In genomic region chr4:65814176-65814535, GRCm38 (mm10) we compare ENCODE assay signal across 13 mouse cellular contexts.
A peak's percentile ranks its signal among the peaks of the same experiment; 100 is the strongest.
DNase-seq lines count a peak whose midpoint lies in the region; TF ChIP-seq lines count a peak whose summit lies in the region.
"Had no signal": no experiment of that assay in that cellular context is flagged by ENCODE, and none has a peak within 500 bp of the region (broad histone marks: within the 10 kb centered on the region; RNA-seq: fewer than 3 reads in every experiment).

No protein-coding gene starts in this region.

- peaks cover 9% of the 10 kb centered on the region; the same call in 1 of the 2 replicates for H3K4me1 ChIP-seq in cerebellum, adult 2 months (ENCODE audit: control insufficient read depth, insufficient read depth, low read length)
- H3K4me1 ChIP-seq: embryonic facial prominence, embryonic 10.5 days; hindbrain, embryonic 10.5 days had no signal

- no peak overlapping the region for H3K27ac ChIP-seq in cerebellum, adult 2 months (ENCODE audit: insufficient read depth, low read length)
- no peak overlapping the region for H3K27ac ChIP-seq in layer of hippocampus, adult 2 months
- H3K27ac ChIP-seq: embryonic facial prominence, embryonic 10.5 days; hindbrain, embryonic 10.5 days had no signal

- no peak for TF ChIP-seq POLR2A in cerebellum, adult 2 months (IDR thresholded peaks at IDR 0.05; ENCODE audit: borderline replicate concordance, insufficient read depth, low read length)

- intact Hi-C loops in gastrocnemius, postnatal 36 days (cut with DNase I), result no loop called here
- intact Hi-C loops in heart, postnatal 10 days (cut with DNase I), result no loop called here

- H3K27me3 ChIP-seq in cerebellum, adult 2 months (ENCODE audit: control insufficient read depth, insufficient read depth, low read length), result no peaks in the 10 kb centered on the region

- no peak for TF ChIP-seq CTCF in cerebellum, adult 2 months (IDR thresholded peaks at IDR 0.05; ENCODE audit: borderline replicate concordance, insufficient read depth, low read depth, low read length)
- TF ChIP-seq CTCF in layer of hippocampus, adult 2 months (conservative IDR thresholded peaks at IDR 0.05), result no peak

- 85% methylated on average over 2 of the region's 2 CpGs for WGBS in cerebellum, adult 2 months

- H3K4me3 ChIP-seq in cerebellum, adult 2 months (replicated peaks; ENCODE audit: insufficient read depth, low read depth, low read length), result no peak overlapping the region
- no peak overlapping the region for H3K4me3 ChIP-seq in layer of hippocampus, adult 2 months
- H3K4me3 ChIP-seq: embryonic facial prominence, embryonic 10.5 days; hindbrain, embryonic 10.5 days; myocyte had no signal

- DNase-seq in gastrocnemius, adult 18-20 months (ENCODE audit: low spot score), result peak; percentile 59
- DNase-seq in gastrocnemius, postnatal 36 days, result no peak
- DNase-seq in cerebellum, adult 2 months, result peak; percentile 56 to 80
- DNase-seq in gastrocnemius, postnatal 25 days, result peak; percentile 24
- peak; percentile 66 to 77 for DNase-seq in heart, postnatal 10 days
- DNase-seq in layer of hippocampus, adult 2 months (ENCODE audit: low spot score in 2 of 2), result no peak
- no peak for DNase-seq in kidney, postnatal 10 days
- no peak for DNase-seq in right cerebral cortex, postnatal 25 days
- DNase-seq: right cerebral cortex, postnatal 4 days; thymus, postnatal 14 days had no signal

Comparison
In these comparisons a context has a peak if more than half of its experiments do, and no peak if none do; other contexts are left out.
1. DNase-seq: peak in gastrocnemius, adult 18-20 months (single experiment), cerebellum, adult 2 months (2 of 2), gastrocnemius, postnatal 25 days (single experiment) and heart, postnatal 10 days (2 of 2); none in gastrocnemius, postnatal 36 days (0 of 2), layer of hippocampus, adult 2 months (0 of 2), kidney, postnatal 10 days (single experiment) and right cerebral cortex, postnatal 25 days (single experiment).